Mouse (Mus musculus): ENCODE measurements around the gene Mrpl30. TPM values are rescaled to one million over a fixed set of nuclear protein-coding genes. Genes with fewer than 3 reads are reported as not detected.

Mrpl30 gene
- polyA plus RNA-seq, 1 experiment from 2014 or later, result 232 TPM

- Histone ChIP-seq H3K9me3 (peaks cover 10% of the 10 kb centered on the region), H3K4me1 (no peaks in the 10 kb centered on the region), H3K27ac (peak overlapping the region; percentile 63; the same call in 1 of the 2 replicates), H3K9ac (peak overlapping the region; percentile 41; the same call in 1 of the 2 replicates), H3K4me3 (peak overlapping the region; percentile 47), H3K27me3 (no peaks in the 10 kb centered on the region), H3K36me3 (peaks cover 25% of the 10 kb centered on the region), H3K4me2 (replicated peaks) (peak overlapping the region; percentile 52)
- peak; percentile 77 for ATAC-seq (ENCODE audit: insufficient number of reproducible peaks, insufficient read depth, low FRiP score, low TSS enrichment)
- WGBS, result 6% methylated on average over 33 of the region's 33 CpGs
Observed at GRCm38 (mm10) chr1:37872131-37873067, 17.9 kb upstream of the Mrpl30 start.

- 91% methylated on average over 4 of the region's 4 CpGs for WGBS
- H3K4me3 ChIP-seq, result no peak overlapping the region
- peaks cover 33% of the 10 kb centered on the region for H3K36me3 ChIP-seq
- ATAC-seq (ENCODE audit: insufficient number of reproducible peaks, insufficient read depth, low FRiP score, low TSS enrichment), result no peak
- H3K27ac ChIP-seq, result no peak overlapping the region
- no peaks in the 10 kb centered on the region for H3K27me3 ChIP-seq
- H3K9me3 ChIP-seq, result peaks cover 10% of the 10 kb centered on the region
- H3K4me2 ChIP-seq (replicated peaks), result peak overlapping the region; percentile 52
- H3K4me1 ChIP-seq, result no peaks in the 10 kb centered on the region
- no peak overlapping the region for H3K9ac ChIP-seq
Observed at GRCm38 (mm10) chr1:37873157-37873556, 17.1 kb upstream of the Mrpl30 start.

DNA sequence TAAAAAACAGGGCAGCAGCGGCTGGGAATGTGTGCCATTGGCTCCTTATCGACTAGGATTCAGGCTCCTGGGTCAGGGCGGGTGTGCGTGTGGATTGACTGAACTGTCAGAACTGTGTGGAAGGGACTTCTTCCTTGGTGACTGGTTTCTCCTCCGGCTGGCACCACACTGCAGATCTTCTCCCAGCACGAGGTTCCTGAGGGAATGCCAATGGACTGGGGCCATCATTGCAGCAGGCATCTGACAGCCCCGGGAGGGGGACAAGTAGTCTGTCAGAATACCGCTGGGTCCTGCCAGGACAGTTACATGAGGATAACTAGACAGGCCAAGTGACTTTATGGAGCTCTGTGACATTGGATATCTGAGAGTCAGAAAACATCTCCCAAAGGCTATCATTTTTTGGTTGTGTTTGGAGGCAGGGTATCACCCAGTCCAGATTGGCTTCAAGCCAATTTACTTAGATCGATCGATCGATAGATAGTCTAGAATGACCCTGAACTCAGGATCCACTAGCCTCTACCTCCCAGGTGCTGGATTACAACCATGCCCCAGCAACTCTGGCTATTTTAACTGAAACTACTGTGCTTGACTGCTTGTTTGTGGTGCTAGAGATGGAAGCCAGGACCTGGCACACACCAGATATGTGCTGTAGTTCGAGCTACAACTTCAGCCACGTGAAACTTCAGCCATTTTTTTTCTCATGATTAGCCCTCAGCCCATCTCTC lies 12.4 kb upstream of the Mrpl30 start:
- H3K27ac ChIP-seq, result no peak overlapping the region
- H3K9me3 ChIP-seq, result peaks cover 10% of the 10 kb centered on the region
- no peak for ATAC-seq (ENCODE audit: insufficient number of reproducible peaks, insufficient read depth, low FRiP score, low TSS enrichment)
- no peak overlapping the region for H3K9ac ChIP-seq
- no peaks in the 10 kb centered on the region for H3K27me3 ChIP-seq
- H3K4me2 ChIP-seq (replicated peaks), result no peak overlapping the region
- no peak overlapping the region for H3K4me3 ChIP-seq
- H3K4me1 ChIP-seq, result no peaks in the 10 kb centered on the region
- H3K36me3 ChIP-seq, result peaks cover 59% of the 10 kb centered on the region
- 90% methylated on average over 13 of the region's 13 CpGs for WGBS

- 80% methylated on average over 4 of the region's 4 CpGs for WGBS
Observed at GRCm38 (mm10) chr1:37883411-37883810, 6.9 kb upstream of the Mrpl30 start.

DNA sequence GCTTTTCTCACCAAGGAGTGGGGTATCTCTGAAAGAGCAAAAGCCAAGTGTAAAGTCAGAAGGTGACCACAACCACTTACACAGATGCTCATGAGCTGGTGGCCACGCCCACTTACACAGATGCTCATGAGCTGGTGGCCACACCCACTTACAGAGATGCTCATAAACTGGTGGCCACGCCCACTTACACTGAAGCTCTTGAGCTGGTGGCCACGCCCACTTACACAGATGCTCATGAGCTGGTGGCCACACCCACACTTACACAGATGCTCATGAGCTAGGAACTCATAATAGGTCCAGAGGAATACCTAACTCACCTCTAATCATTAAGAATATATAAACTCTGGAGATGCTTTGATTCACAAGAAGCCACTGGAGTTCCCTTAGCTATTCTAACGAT lies 5.8 kb upstream of the Mrpl30 start:
- H3K27ac ChIP-seq, result no peak overlapping the region
- H3K27me3 ChIP-seq, result no peaks in the 10 kb centered on the region
- H3K9ac ChIP-seq, result no peak overlapping the region
- H3K4me1 ChIP-seq, result peaks cover 6% of the 10 kb centered on the region
- peaks cover 26% of the 10 kb centered on the region for H3K36me3 ChIP-seq
- no peaks in the 10 kb centered on the region for H3K9me3 ChIP-seq
- H3K4me2 ChIP-seq (replicated peaks), result no peak overlapping the region
- WGBS, result 77% methylated on average over 4 of the region's 4 CpGs
- ATAC-seq (ENCODE audit: insufficient number of reproducible peaks, insufficient read depth, low FRiP score, low TSS enrichment), result no peak
- H3K4me3 ChIP-seq, result no peak overlapping the region

More at GRCm38 (mm10) chr1:37883411-37883810, 6.9 kb upstream of the Mrpl30 start:
- peaks cover 34% of the 10 kb centered on the region for H3K36me3 ChIP-seq
- no peak overlapping the region for H3K4me3 ChIP-seq
- H3K27ac ChIP-seq, result no peak overlapping the region
- H3K9me3 ChIP-seq, result no peaks in the 10 kb centered on the region
- no peaks in the 10 kb centered on the region for H3K27me3 ChIP-seq
- H3K4me2 ChIP-seq (replicated peaks), result no peak overlapping the region
- H3K9ac ChIP-seq, result no peak overlapping the region
- no peak for ATAC-seq (ENCODE audit: insufficient number of reproducible peaks, insufficient read depth, low FRiP score, low TSS enrichment)
- H3K4me1 ChIP-seq, result no peaks in the 10 kb centered on the region

GRCm38 (mm10) chr1:37889206-37889605 lies 1.1 kb upstream of the Mrpl30 start:
- Histone ChIP-seq H3K27ac (no peak overlapping the region), H3K9ac (peak overlapping the region; percentile 72), H3K4me2 (replicated peaks) (peak overlapping the region; percentile 72), H3K36me3 (peaks cover 9% of the 10 kb centered on the region), H3K4me3 (peak overlapping the region; percentile 73), H3K9me3 (no peaks in the 10 kb centered on the region), H3K27me3 (no peaks in the 10 kb centered on the region), H3K4me1 (peaks cover 17% of the 10 kb centered on the region)
- WGBS, result 80% methylated on average over 7 of the region's 7 CpGs
- no peak for ATAC-seq (ENCODE audit: insufficient number of reproducible peaks, insufficient read depth, low FRiP score, low TSS enrichment)

GRCm38 (mm10) chr1:37891400-37891799 lies 1.1 kb downstream of the Mrpl30 start:
- H3K36me3 ChIP-seq, result peaks cover 26% of the 10 kb centered on the region
- 64% methylated on average over 3 of the region's 3 CpGs for WGBS
- H3K9ac ChIP-seq, result peak overlapping the region; percentile 24; the same call in 1 of the 2 replicates
- H3K4me3 ChIP-seq, result peak overlapping the region; percentile 73
- no peaks in the 10 kb centered on the region for H3K9me3 ChIP-seq
- no peak overlapping the region for H3K27ac ChIP-seq
- H3K4me1 ChIP-seq, result peaks cover 17% of the 10 kb centered on the region
- peak overlapping the region; percentile 72 for H3K4me2 ChIP-seq (replicated peaks)
- H3K27me3 ChIP-seq, result no peaks in the 10 kb centered on the region
- ATAC-seq (ENCODE audit: insufficient number of reproducible peaks, insufficient read depth, low FRiP score, low TSS enrichment), result no peak

DNA sequence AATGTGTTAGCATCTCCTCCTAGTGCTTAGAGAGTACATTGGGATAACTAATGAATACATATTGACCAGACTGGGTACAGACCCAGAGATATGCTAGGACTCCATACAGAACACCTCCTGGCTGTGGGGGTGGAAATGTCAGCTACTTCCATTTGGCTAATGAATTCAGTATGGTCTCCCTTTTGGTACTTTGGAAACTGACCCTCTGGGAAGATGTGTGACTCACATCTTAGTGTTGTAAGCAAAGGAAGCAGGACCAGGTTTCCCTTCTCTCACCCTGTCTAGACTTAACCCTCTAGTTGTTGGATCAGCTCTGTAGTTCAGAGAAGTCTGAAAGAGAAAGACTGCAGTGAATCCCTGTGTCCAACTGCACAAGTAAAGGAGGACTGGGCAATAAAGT lies 4.3 kb downstream of the Mrpl30 start:
- Histone ChIP-seq H3K27me3 (no peaks in the 10 kb centered on the region), H3K27ac (no peak overlapping the region), H3K4me2 (replicated peaks) (no peak overlapping the region), H3K9ac (no peak overlapping the region), H3K9me3 (no peaks in the 10 kb centered on the region), H3K4me3 (no peak overlapping the region), H3K4me1 (peaks cover 9% of the 10 kb centered on the region), H3K36me3 (peaks cover 51% of the 10 kb centered on the region)
- no peak for ATAC-seq (ENCODE audit: insufficient number of reproducible peaks, insufficient read depth, low FRiP score, low TSS enrichment)

DNA sequence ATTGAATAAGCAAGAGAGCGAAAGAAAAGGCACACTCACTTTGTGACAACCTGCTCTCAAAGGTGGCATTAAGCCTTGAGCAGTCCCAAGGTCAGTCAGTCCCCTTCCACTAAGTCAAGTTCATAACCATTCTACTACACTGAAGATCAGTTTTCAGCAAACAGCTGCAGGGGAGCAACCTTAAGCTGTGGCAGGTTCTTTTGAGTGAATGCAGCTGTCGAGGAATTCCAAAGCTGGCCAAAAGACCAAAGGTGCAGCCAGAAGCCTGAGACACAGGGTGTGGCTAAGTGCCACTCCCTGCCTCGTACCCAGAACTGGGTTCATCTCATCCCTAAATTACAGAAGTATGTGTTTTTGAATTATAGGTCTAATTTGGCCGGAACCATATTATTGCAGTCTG lies 9.5 kb downstream of the Mrpl30 start:
- no peak overlapping the region for H3K4me3 ChIP-seq
- 77% methylated on average over 4 of the region's 4 CpGs for WGBS
- no peaks in the 10 kb centered on the region for H3K4me1 ChIP-seq
- ATAC-seq (ENCODE audit: insufficient number of reproducible peaks, insufficient read depth, low FRiP score, low TSS enrichment), result no peak
- H3K9ac ChIP-seq, result no peak overlapping the region
- H3K36me3 ChIP-seq, result peaks cover 44% of the 10 kb centered on the region
- no peak overlapping the region for H3K4me2 ChIP-seq (replicated peaks)
- H3K27ac ChIP-seq, result no peak overlapping the region
- no peaks in the 10 kb centered on the region for H3K27me3 ChIP-seq
- H3K9me3 ChIP-seq, result no peaks in the 10 kb centered on the region

- WGBS, result 57% methylated on average over 6 of the region's 6 CpGs
- peaks cover 41% of the 10 kb centered on the region for H3K36me3 ChIP-seq
Observed at GRCm38 (mm10) chr1:37900288-37900687, 10.0 kb downstream of the Mrpl30 start.

GRCm38 (mm10) chr1:37903178-37903577 lies 12.9 kb downstream of the Mrpl30 start:
- 32% methylated on average over 6 of the region's 6 CpGs for WGBS
- H3K4me1 ChIP-seq, result no peaks in the 10 kb centered on the region
- H3K27ac ChIP-seq, result no peak overlapping the region
- no peak overlapping the region for H3K9ac ChIP-seq
- H3K36me3 ChIP-seq, result peaks cover 18% of the 10 kb centered on the region
- H3K4me3 ChIP-seq, result no peak overlapping the region
- ATAC-seq (ENCODE audit: insufficient number of reproducible peaks, insufficient read depth, low FRiP score, low TSS enrichment), result no peak
- H3K9me3 ChIP-seq, result no peaks in the 10 kb centered on the region
- no peak overlapping the region for H3K4me2 ChIP-seq (replicated peaks)
- no peaks in the 10 kb centered on the region for H3K27me3 ChIP-seq

More at GRCm38 (mm10) chr1:37900288-37900687, 10.0 kb downstream of the Mrpl30 start:
- H3K27me3 ChIP-seq, result no peaks in the 10 kb centered on the region
- H3K27ac ChIP-seq, result no peak overlapping the region
- H3K9me3 ChIP-seq, result no peaks in the 10 kb centered on the region
- no peak overlapping the region for H3K9ac ChIP-seq
- H3K4me3 ChIP-seq, result no peak overlapping the region
- H3K4me2 ChIP-seq (replicated peaks), result no peak overlapping the region
- no peaks in the 10 kb centered on the region for H3K4me1 ChIP-seq
- ATAC-seq (ENCODE audit: insufficient number of reproducible peaks, insufficient read depth, low FRiP score, low TSS enrichment), result no peak

- no peak overlapping the region for H3K4me3 ChIP-seq
- H3K27me3 ChIP-seq, result no peaks in the 10 kb centered on the region
- H3K9ac ChIP-seq, result no peak overlapping the region
- H3K36me3 ChIP-seq, result no peaks in the 10 kb centered on the region
- no peak overlapping the region for H3K4me2 ChIP-seq (replicated peaks)
- 72% methylated on average over 2 of the region's 2 CpGs for WGBS
- no peak overlapping the region for H3K27ac ChIP-seq
- no peak for ATAC-seq (ENCODE audit: insufficient number of reproducible peaks, insufficient read depth, low FRiP score, low TSS enrichment)
- no peaks in the 10 kb centered on the region for H3K4me1 ChIP-seq
- no peaks in the 10 kb centered on the region for H3K9me3 ChIP-seq
Observed at GRCm38 (mm10) chr1:37912751-37913150, 22.5 kb downstream of the Mrpl30 start.
